Mouse (Mus musculus) hindbrain, embryonic 15.5 days (tissue): ENCODE measurements at regions not wholly inside any gene's neighbourhood (a gene's known extent, or its start where the extent isn't known, plus 50 kb on each side); places are given as distances from the start of the nearest gene placed in this dataset.
A peak's percentile ranks its signal among the peaks of the same experiment; 100 is the strongest.

Source experiments
- ATAC-seq: fragments of 200-750 bp; cut with Nextera tagmentation; 2 replicates; pipeline ENCODE4 v1.8.0; 2017; ENCODE audit warnings: low read depth, moderate number of reproducible peaks, moderate TSS enrichment; ENCODE audit not compliant: low FRiP score
- H3K27ac ChIP-seq: fragments of 300-500 bp; sonication (generic); replicated peaks from 2 replicates; pipeline ENCODE4 v1.5.1; 2015; ENCODE audit warnings: mild to moderate bottlenecking, inconsistent platforms
- H3K27me3 ChIP-seq: fragments of 300-500 bp; sonication (generic); 2 replicates; pipeline ENCODE4 v1.6.1; 2015; ENCODE audit warnings: control low read depth, inconsistent platforms
- H3K36me3 ChIP-seq: fragments of 300-500 bp; sonication (generic); 2 replicates; pipeline ENCODE4 v1.6.1; 2015; ENCODE audit warnings: control low read depth, inconsistent platforms
- H3K4me1 ChIP-seq: fragments of 300-500 bp; sonication (generic); replicated peaks from 2 replicates; pipeline ENCODE4 v1.6.1; 2015; ENCODE audit warnings: control low read depth, inconsistent platforms
- H3K4me2 ChIP-seq: fragments of 300-500 bp; sonication (generic); 2 replicates; pipeline ENCODE4 v1.6.1; 2015; ENCODE audit warnings: moderate library complexity, mild to moderate bottlenecking, inconsistent platforms
- H3K4me3 ChIP-seq: fragments of 300-500 bp; sonication (generic); 2 replicates; pipeline ENCODE4 v1.5.1; 2015; ENCODE audit warnings: mild to moderate bottlenecking, inconsistent platforms
- H3K9ac ChIP-seq: fragments of 300-500 bp; sonication (generic); 2 replicates; pipeline ENCODE4 v1.6.1; 2015; ENCODE audit warnings: inconsistent platforms
- H3K9me3 ChIP-seq: fragments of 300-500 bp; sonication (generic); 2 replicates; pipeline ENCODE4 v1.6.1; 2016; ENCODE audit warnings: control low read depth, inconsistent platforms
- WGBS: fragments of 180-500 bp; shearing (Covaris S2); methylation state at CpG from one replicate; pipeline ENCODE4 v1.1.7; 2015; 5-methylcytosine and 5-hydroxymethylcytosine counted together

DNA sequence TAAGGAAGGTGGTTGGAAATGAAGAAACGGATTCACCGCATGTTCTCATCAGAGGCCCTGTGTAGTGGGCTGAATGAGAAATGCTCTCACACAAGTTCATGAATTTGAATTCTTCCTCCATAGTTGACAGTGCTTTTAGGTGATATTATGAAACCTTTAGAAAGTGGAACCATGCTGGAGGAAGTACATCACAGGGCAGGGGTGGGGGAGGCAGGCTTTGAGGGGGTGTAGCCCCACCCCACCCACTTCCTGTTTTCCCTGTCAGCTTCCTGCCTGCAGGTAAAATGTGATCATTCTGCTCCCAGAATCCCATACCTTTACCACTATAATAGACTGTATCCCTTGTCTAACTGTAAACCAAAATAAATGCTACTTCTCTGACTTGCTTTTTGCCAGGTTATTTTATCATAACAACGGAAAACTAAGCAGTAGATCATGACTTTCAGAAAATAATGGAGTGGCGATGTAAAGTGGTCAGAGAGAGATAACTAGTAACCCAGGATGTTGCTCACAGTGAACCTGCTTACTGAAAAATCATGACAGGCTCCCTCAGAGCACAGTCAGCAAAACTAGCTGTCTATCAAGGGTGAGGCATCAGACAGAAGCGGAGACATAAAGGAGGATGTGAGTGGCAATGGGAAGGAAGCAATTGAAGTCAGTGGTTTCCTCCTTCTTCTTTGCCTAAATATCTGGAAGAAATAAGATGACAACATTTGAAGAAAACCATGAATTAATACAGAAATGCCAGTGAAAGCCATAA is 230.2 kb downstream of the Rnf144a start:
- no peaks in the 10 kb centered on the region for H3K27me3 ChIP-seq
- no peak overlapping the region for H3K27ac ChIP-seq
- 92% methylated on average over 5 of the region's 5 CpGs for WGBS
- no peaks in the 10 kb centered on the region for H3K36me3 ChIP-seq
- no peak overlapping the region for H3K4me2 ChIP-seq
- no peaks in the 10 kb centered on the region for H3K9me3 ChIP-seq
- no peak overlapping the region for H3K9ac ChIP-seq
- H3K4me3 ChIP-seq: no peak overlapping the region
- ATAC-seq: no peak
- H3K4me1 ChIP-seq: no peaks in the 10 kb centered on the region

DNA sequence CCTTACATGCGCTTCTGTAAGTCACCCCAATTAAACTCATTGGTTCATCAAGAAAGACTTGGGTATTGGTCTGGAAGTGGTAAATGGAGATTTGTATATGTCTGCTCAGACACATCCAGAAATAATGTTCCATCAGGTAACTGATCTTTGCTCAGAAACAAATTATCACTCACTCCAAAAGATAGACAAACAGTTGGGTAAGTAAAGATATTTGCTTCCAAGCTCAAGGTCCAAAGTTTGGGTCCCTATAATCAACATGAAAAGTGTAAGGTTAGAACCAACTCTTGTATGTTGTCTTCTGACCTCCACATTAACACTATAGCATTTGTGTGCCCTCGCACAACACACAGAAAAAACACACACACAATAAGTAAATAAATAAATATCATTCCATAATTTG is 232.0 kb downstream of the Rnf144a start:
- H3K4me2 ChIP-seq: no peak overlapping the region
- no peak overlapping the region for H3K27ac ChIP-seq
- H3K9me3 ChIP-seq: no peaks in the 10 kb centered on the region
- no peak overlapping the region for H3K9ac ChIP-seq
- no peaks in the 10 kb centered on the region for H3K4me1 ChIP-seq
- WGBS: 98% methylated on average over 2 of the region's 2 CpGs
- H3K4me3 ChIP-seq: no peak overlapping the region
- ATAC-seq: no peak
- H3K36me3 ChIP-seq: no peaks in the 10 kb centered on the region
- no peaks in the 10 kb centered on the region for H3K27me3 ChIP-seq

DNA sequence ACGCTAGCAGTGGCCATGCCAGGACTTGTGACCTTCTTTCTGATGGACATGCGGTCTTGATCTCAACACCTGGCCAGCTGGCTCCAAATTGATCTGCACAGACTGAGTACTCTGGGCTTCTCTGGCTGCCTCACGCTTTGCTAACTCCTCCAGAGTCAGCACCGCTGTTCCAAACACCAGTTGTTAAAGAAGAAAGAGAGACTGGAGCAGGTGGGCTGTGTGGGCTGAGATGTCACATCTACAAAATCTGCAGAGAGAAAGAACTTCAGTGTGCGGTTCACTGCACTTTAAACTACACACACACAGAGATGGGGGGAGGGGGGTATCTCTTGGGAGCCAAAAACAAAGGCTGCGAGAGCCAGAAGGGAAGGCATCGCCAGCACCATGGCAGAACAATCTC is 234.2 kb downstream of the Rnf144a start:
- no peak for ATAC-seq
- Histone ChIP-seq H3K9ac (no peak overlapping the region), H3K36me3 (no peaks in the 10 kb centered on the region), H3K4me1 (no peaks in the 10 kb centered on the region), H3K4me3 (no peak overlapping the region), H3K4me2 (no peak overlapping the region), H3K9me3 (no peaks in the 10 kb centered on the region), H3K27ac (no peak overlapping the region), H3K27me3 (no peaks in the 10 kb centered on the region)
- WGBS: 58% methylated on average over 7 of the region's 7 CpGs

DNA sequence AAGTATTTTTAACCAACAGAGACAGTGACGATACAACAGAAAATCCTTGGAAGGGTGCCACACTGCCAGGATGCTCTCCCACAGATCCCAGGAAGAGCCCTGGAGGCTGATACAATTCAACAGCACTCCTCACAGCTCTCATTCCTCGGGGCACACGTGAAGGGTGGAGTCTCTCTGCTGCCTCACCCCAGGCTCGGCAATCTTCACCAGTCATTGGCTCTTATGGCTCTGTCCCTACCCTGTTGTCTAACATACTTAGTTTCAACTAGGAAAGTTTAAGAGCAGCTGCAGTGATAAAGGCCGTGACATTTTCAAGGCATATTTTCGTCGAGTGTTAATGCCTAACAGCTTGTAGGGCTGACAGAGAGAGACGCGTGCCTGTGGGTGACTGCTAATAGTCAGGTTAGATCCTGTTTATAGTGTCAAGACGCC is 238.8 kb downstream of the Rnf144a start:
- Histone ChIP-seq H3K27ac (no peak overlapping the region), H3K4me2 (no peak overlapping the region), H3K27me3 (no peaks in the 10 kb centered on the region), H3K4me1 (no peaks in the 10 kb centered on the region), H3K36me3 (no peaks in the 10 kb centered on the region), H3K4me3 (no peak overlapping the region), H3K9ac (no peak overlapping the region), H3K9me3 (no peaks in the 10 kb centered on the region)
- WGBS: 68% methylated on average over 10 of the region's 10 CpGs
- ATAC-seq: no peak

DNA sequence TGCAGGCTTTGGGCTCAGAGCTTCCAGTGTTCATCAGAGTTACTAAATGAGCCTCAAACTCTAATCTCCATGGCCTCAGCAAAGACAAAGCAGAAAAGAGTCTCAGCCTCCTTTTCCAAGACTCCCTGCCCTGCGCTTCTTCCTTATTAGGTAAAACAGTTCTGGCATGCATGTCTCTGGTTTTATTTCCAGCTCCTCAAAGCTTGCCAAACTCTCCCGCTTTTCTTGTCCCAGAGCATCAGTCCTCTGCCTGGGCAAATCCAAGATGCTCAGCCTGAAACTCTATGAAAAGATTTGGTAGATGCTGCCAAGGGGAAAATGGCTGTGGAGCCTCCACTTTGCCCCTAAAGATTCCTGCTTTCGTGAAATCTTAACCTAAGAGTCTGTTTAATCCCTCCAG is 251.6 kb downstream of the Rnf144a start:
- H3K27ac ChIP-seq: no peak overlapping the region
- no peaks in the 10 kb centered on the region for H3K36me3 ChIP-seq
- no peaks in the 10 kb centered on the region for H3K4me1 ChIP-seq
- ATAC-seq: no peak
- H3K4me3 ChIP-seq: no peak overlapping the region
- H3K9me3 ChIP-seq: no peaks in the 10 kb centered on the region
- 73% methylated on average over 3 of the region's 3 CpGs for WGBS
- H3K27me3 ChIP-seq: no peaks in the 10 kb centered on the region
- H3K4me2 ChIP-seq: no peak overlapping the region
- no peak overlapping the region for H3K9ac ChIP-seq

DNA sequence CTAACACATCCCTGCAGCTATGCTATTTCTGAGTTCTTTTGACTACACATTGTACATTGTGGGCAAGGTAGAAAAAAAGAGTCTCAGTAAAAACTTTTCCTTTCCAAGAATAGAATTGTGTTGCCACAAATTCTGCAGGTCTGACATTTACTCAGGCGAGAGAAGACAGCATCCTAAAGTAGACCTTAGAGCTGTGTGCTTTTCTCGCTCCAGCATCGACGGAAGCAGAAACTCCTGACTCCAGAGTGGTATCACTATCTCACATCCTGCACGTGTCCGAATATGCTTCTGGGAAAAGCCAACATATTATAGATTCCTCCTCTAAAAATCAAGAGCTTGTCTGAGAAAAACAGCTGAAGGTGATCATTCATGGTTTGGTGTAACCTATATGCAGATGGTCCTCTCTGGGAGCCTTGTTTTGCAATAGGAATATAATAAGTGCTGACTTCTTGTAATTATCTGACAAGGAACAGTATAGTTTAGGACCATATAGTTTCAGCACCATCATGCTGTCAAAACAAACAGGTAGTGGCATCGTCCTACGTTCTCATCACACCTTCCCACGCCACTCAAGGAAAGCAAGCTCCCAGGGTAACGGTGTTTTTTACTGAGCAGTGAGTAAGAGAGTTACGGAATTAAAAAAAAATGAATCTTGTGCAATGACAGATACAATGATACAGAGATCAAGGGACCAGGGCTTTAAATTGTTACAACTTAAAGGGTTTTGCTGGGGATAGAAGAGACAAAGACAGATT is 254.0 kb downstream of the Rnf144a start:
- H3K4me3 ChIP-seq: no peak overlapping the region
- H3K9ac ChIP-seq: no peak overlapping the region
- no peak for ATAC-seq
- no peaks in the 10 kb centered on the region for H3K27me3 ChIP-seq
- H3K4me1 ChIP-seq: no peaks in the 10 kb centered on the region
- H3K36me3 ChIP-seq: no peaks in the 10 kb centered on the region
- H3K4me2 ChIP-seq: no peak overlapping the region
- H3K9me3 ChIP-seq: no peaks in the 10 kb centered on the region
- H3K27ac ChIP-seq: no peak overlapping the region
- 93% methylated on average over 11 of the region's 11 CpGs for WGBS

DNA sequence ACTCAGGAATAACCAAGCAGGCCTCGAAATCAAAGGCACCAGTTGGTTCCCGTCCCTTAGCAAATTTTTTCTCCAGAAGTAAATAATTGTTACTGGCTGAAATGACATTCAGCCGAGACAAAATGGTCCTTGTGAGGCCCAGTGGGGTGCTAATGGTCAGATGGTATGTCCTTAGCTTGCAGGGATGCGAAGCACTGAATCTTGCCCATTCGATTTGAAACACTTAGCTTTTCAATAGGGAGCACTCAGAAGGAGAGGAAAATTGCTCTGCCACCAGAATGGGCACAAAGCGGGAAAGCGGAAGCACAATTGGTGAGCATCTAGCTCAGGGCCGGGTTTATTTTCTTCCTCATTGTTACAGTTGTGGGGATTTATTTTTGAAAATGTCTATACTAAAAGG is 262.1 kb downstream of the Rnf144a start:
- no peak overlapping the region for H3K4me3 ChIP-seq

DNA sequence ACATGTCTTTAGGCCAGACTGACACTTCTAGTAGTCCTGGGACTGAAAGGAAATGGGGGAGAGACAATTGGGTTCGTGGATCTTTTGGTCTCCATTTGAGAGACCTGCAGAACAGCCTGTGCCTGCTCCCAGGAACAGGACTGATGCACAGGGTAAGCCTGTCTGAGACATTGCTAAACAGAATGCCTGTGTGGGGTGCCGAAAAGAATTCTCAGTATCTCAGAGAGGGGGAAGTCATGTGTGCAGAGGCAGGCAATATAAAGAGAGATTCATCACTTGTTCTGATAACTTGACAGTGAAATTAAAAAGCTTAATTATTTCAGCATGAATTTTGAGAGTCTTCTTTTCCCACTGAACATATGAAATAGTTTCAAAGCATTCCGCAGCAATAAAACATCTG is 268.7 kb downstream of the Rnf144a start:
- Histone ChIP-seq H3K27me3 (no peaks in the 10 kb centered on the region), H3K4me3 (no peak overlapping the region), H3K4me1 (peaks cover 10% of the 10 kb centered on the region), H3K27ac (peak overlapping the region; percentile 32), H3K4me2 (no peak overlapping the region), H3K9me3 (no peaks in the 10 kb centered on the region), H3K36me3 (no peaks in the 10 kb centered on the region), H3K9ac (no peak overlapping the region)
- peak; percentile 62; the same call in 1 of the 2 replicates for ATAC-seq
- 52% methylated on average over 3 of the region's 3 CpGs for WGBS

More for the DNA sequence above, 262.1 kb downstream of the Rnf144a start:
- H3K36me3 ChIP-seq: no peaks in the 10 kb centered on the region
- no peak overlapping the region for H3K9ac ChIP-seq
- ATAC-seq: no peak
- no peaks in the 10 kb centered on the region for H3K4me1 ChIP-seq
- H3K27me3 ChIP-seq: no peaks in the 10 kb centered on the region
- H3K27ac ChIP-seq: no peak overlapping the region
- no peak overlapping the region for H3K4me2 ChIP-seq
- 40% methylated on average over 8 of the region's 8 CpGs for WGBS
- H3K9me3 ChIP-seq: no peaks in the 10 kb centered on the region

DNA sequence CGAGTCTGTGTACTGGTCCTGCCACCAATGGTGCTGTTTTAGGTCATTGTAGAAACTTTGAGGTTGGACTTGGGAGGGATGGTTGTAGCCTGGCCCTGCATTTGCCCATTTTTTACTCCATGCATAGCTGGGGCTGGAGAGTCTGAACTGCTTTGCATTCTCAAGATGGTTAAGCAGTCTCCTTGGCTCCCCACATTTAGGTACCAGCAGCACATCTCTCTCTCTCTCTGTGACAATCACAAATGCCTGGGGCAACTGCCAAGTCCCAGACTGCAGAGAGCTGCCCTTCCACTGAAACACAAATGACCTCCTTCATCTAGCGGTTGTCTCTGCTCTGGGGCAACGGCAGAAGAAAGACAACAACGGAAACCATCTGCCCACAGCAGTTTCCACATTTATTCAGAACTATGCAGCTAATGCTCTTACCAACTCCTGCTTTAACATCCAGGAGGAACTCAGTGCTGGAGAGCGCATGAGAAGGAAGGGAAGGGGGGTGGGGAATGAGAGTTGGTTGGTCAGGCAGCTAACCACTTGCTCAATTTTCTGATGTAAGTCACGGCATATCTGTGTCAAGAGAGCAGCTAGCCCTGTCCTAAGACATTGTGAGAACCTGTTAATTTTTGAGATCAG is 269.9 kb downstream of the Rnf144a start:
- H3K4me3 ChIP-seq: no peak overlapping the region
- H3K36me3 ChIP-seq: no peaks in the 10 kb centered on the region
- peak; percentile 77; the same call in 1 of the 2 replicates for ATAC-seq
- no peaks in the 10 kb centered on the region for H3K27me3 ChIP-seq
- no peak overlapping the region for H3K9ac ChIP-seq
- H3K9me3 ChIP-seq: no peaks in the 10 kb centered on the region
- H3K27ac ChIP-seq: no peak overlapping the region
- peaks cover 10% of the 10 kb centered on the region for H3K4me1 ChIP-seq
- WGBS: 45% methylated on average over 6 of the region's 6 CpGs
- H3K4me2 ChIP-seq: no peak overlapping the region

DNA sequence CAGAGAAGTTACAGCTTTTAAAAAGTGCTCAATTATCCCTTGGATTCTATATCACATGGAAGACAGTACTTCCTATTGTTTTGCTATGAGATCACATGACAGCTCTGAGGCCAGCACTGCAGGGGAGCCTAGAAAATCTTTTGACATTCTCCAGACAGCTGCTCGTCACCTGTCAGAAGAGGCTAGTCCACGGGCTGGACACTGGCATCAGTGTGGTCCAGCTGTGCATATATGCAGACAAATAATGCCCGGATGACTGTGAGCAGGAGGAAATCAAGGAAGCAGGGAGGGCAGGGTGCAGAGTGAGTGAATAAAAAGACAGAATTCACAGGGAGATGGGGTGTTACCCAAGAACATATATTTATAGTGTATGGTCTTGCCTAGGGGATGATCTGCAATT is 270.4 kb downstream of the Rnf144a start:
- 47% methylated on average over 3 of the region's 3 CpGs for whole genome bisulfite sequencing
- Histone ChIP-seq H3K9me3 (no peaks in the 10 kb centered on the region), H3K27me3 (no peaks in the 10 kb centered on the region), H3K4me3 (no peak overlapping the region), H3K4me2 (no peak overlapping the region), H3K27ac (no peak overlapping the region), H3K36me3 (no peaks in the 10 kb centered on the region), H3K4me1 (peaks cover 10% of the 10 kb centered on the region), H3K9ac (no peak overlapping the region)
- 0 out of 2 replicates have a peak, but pooled peaks have one; percentile 15 for ATAC-seq

DNA sequence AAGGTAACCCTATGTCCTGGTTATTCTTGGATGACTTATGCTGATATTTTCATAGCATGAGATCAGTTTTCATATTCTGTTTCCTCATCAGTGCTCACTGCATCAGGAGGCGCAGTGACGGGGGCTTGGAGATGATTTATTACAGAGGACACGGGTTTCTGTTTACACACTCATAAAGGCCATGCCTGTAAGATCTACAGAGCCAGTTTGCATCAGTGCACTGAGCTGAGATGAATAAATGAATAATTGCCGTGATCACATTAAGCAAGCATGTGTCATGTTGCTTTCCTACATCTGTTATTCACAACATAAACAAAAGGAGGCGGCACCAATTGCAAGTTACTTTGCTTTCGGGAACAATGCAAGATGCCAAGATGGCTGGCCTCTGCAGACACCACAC is 271.6 kb downstream of the Rnf144a start:
- Histone ChIP-seq H3K4me1 (peaks cover 10% of the 10 kb centered on the region), H3K27ac (peak overlapping the region; percentile 18; the same call in 1 of the 2 replicates), H3K27me3 (no peaks in the 10 kb centered on the region), H3K4me3 (no peak overlapping the region), H3K9ac (no peak overlapping the region), H3K4me2 (no peak overlapping the region), H3K36me3 (no peaks in the 10 kb centered on the region), H3K9me3 (no peaks in the 10 kb centered on the region)
- ATAC-seq: peak; percentile 63; the same call in 1 of the 2 replicates
- WGBS: 34% methylated on average over 6 of the region's 6 CpGs

DNA sequence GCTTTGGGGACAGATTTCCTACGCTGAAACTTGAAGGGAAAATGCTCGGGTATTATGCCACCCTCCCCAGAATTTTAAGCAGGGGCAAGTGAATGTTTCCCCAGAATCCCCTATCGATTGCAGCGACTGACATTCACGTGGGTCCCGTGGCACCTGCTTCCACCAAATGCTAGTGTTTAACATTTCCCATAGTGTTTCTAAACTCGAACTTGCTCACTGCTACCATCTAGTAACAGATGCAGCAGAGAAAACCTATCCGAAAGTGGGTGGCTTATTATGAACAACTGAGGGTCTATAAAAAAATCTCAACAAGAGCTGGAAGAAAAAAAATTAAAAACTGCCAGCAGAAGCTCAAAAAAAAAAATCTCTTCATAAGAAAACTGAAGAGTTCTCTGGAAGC is 284.2 kb downstream of the Rnf144a start:
- WGBS: 89% methylated on average over 8 of the region's 8 CpGs
- Histone ChIP-seq H3K4me1 (peaks cover 9% of the 10 kb centered on the region), H3K9ac (no peak overlapping the region)

More for the DNA sequence above, 284.2 kb downstream of the Rnf144a start:
- Histone ChIP-seq H3K4me3 (no peak overlapping the region), H3K36me3 (no peaks in the 10 kb centered on the region), H3K27ac (no peak overlapping the region), H3K27me3 (no peaks in the 10 kb centered on the region), H3K4me2 (no peak overlapping the region), H3K9me3 (no peaks in the 10 kb centered on the region)
- no peak for ATAC-seq
